Mouse (Mus musculus) hindbrain, embryonic 15.5 days (tissue): ENCODE data around the gene Insrr. TPM values are rescaled to one million over a fixed set of nuclear protein-coding genes. Genes with fewer than 3 reads are reported as not detected.

Experiments used
- polyA plus RNA-seq: library from polyadenylated mRNA; unstranded; fragments of >200 nt; fragmentation: Nextera tagmentation; extraction: Ambion mirVana; gene quantifications from 2 replicates; pipeline ENCODE4 v1.2.1, GENCODE M21; 2015

Insrr gene
- polyA plus RNA-seq, 1 experiment from 2014 or later, result 0.67 TPM

Other genes with a start within 250 kb of the Insrr start
- gene Arhgef11, start 179.4 kb upstream of the Insrr start, polyA plus RNA-seq, result 22.0 and 23.7 TPM in 2 replicates
- 0.39 and 0.49 TPM in 2 replicates for gene Lrrc71, start 48.3 kb upstream of the Insrr start, polyA plus RNA-seq
- gene Ntrk1, start 1.8 kb upstream of the Insrr start, polyA plus RNA-seq, result 6.6 and 17.2 TPM in 2 replicates
- 10.3 and 10.9 TPM in 2 replicates for gene Pear1, start 27.4 kb downstream of the Insrr start, polyA plus RNA-seq
- 0.05 TPM in 1 of 2 replicates, not detected in the other for gene Sh2d2a, start 49.8 kb downstream of the Insrr start, polyA plus RNA-seq
- gene Prcc, start 88.7 kb downstream of the Insrr start, polyA plus RNA-seq, result 15.6 and 18.5 TPM in 2 replicates
- 170 and 183 TPM in 2 replicates for gene Hdgf, start 109.4 kb downstream of the Insrr start, polyA plus RNA-seq
- gene Mrpl24, start 122.6 kb downstream of the Insrr start, polyA plus RNA-seq, result 48.6 and 56.2 TPM in 2 replicates
- 30.7 and 33.3 TPM in 2 replicates for gene Isg20l2, start 133.4 kb downstream of the Insrr start, polyA plus RNA-seq
- gene Rrnad1, start 133.8 kb downstream of the Insrr start, polyA plus RNA-seq, result 20.1 and 20.3 TPM in 2 replicates
- 50.7 and 74.7 TPM in 2 replicates for gene Crabp2, start 151.7 kb downstream of the Insrr start, polyA plus RNA-seq
- 31.8 and 42.1 TPM in 2 replicates for gene Nes, start 174.1 kb downstream of the Insrr start, polyA plus RNA-seq
- gene Bcan, start 203.3 kb downstream of the Insrr start, polyA plus RNA-seq, result 107 and 112 TPM in 2 replicates
- gene Hapln2, start 230.6 kb downstream of the Insrr start, polyA plus RNA-seq, result 0.87 and 0.95 TPM in 2 replicates
- gene Gpatch4, start 246.2 kb downstream of the Insrr start, polyA plus RNA-seq, result 36.0 and 36.5 TPM in 2 replicates